Mouse (Mus musculus) adrenal gland (tissue): ENCODE data around the gene Kdelr2.

Source experiments
- intact Hi-C: fragments of 180-260 bp; cut with DNase I; formaldehyde crosslinking; loops from one replicate; pipeline ENCODE4 v1.15.1; 2025

Kdelr2 gene

GRCm38 (mm10) chr5:143400501-143400900, 3.1 kb upstream of the Kdelr2 start:
- intact Hi-C loops = no loop called here

GRCm38 (mm10) chr5:143401556-143401955, 2.1 kb upstream of the Kdelr2 start:
- intact Hi-C loops = no loop called here

- intact Hi-C loops = no loop called here
Measured at GRCm38 (mm10) chr5:143404148-143404930, 701 bp downstream of the Kdelr2 start.

- intact Hi-C loops = no loop called here
Measured at GRCm38 (mm10) chr5:143405200-143405599, 1.6 kb downstream of the Kdelr2 start.

- intact Hi-C loops = no loop called here
Measured at GRCm38 (mm10) chr5:143406548-143406947, 2.9 kb downstream of the Kdelr2 start.

GRCm38 (mm10) chr5:143409239-143409638, 5.6 kb downstream of the Kdelr2 start:
- intact Hi-C loops = no loop called here

GRCm38 (mm10) chr5:143410841-143411395, 7.3 kb downstream of the Kdelr2 start:
- intact Hi-C loops = no loop called here

- intact Hi-C loops = loop anchor here (5.0 kb wide), 2 partner anchors 44 to 84 kb away; no protein-coding TSS in a partner anchor
Measured at GRCm38 (mm10) chr5:143421484-143421883, 17.8 kb downstream of the Kdelr2 start.

GRCm38 (mm10) chr5:143422990-143423389, 19.4 kb downstream of the Kdelr2 start:
- intact Hi-C loops = loop anchor here (5.0 kb wide), 2 partner anchors 46 to 86 kb away; no protein-coding TSS in a partner anchor

- intact Hi-C loops = loop anchor here (5.0 kb wide), 2 partner anchors 47 to 87 kb away; no protein-coding TSS in a partner anchor
Measured at GRCm38 (mm10) chr5:143423899-143424519, 20.4 kb downstream of the Kdelr2 start.

- intact Hi-C loops = no loop called here
Measured at GRCm38 (mm10) chr5:143434421-143434820, 30.8 kb downstream of the Kdelr2 start.

- intact Hi-C loops = no loop called here
Measured at GRCm38 (mm10) chr5:143441298-143441697, 37.7 kb downstream of the Kdelr2 start.

- intact Hi-C loops = no loop called here
Measured at GRCm38 (mm10) chr5:143441753-143442152, 38.1 kb downstream of the Kdelr2 start.

- intact Hi-C loops = loop anchor here (5.0 kb wide), 1 partner anchor 64 kb away; the partner anchor contains the start of gene Rac1
Measured at GRCm38 (mm10) chr5:143463671-143464070, 60.0 kb downstream of the Kdelr2 start.

GRCm38 (mm10) chr5:143464100-143464756, 60.6 kb downstream of the Kdelr2 start, which contains the start of gene Daglb:
Gene Daglb, plus strand, starts transcription at chr5:143464584.
- intact Hi-C loops = loop anchor here (5.0 kb wide), 1 partner anchor 63 kb away; the partner anchor contains the start of gene Rac1

- intact Hi-C loops = loop anchor here (5.0 kb wide), 1 partner anchor 63 kb away; the partner anchor contains the start of gene Rac1
Measured at GRCm38 (mm10) chr5:143464757-143465118, 61.1 kb downstream of the Kdelr2 start.

- intact Hi-C loops = no loop called here
Measured at GRCm38 (mm10) chr5:143465156-143466085, 61.8 kb downstream of the Kdelr2 start.

GRCm38 (mm10) chr5:143466891-143467669, 63.4 kb downstream of the Kdelr2 start:
- intact Hi-C loops = no loop called here

- intact Hi-C loops = no loop called here
Measured at GRCm38 (mm10) chr5:143467931-143468330, 64.3 kb downstream of the Kdelr2 start.
